Mouse (Mus musculus): ENCODE measurements around the gene Heatr6.

Gene Heatr6

GRCm38 (mm10) chr11:83753581-83754181 is at the start of gene Heatr6:
Heatr6 (plus strand) TSS chr11:83753696.
- peak; percentile 72 for DNase-seq (ENCODE audit: extremely low read depth, low read depth)

- DNase-seq (ENCODE audit: extremely low read depth, low read depth): no peak
Observed at GRCm38 (mm10) chr11:83703705-83704104, 49.8 kb upstream of the Heatr6 start, which contains the start of gene Wfdc17. Wfdc17 (plus strand) TSS chr11:83703991.

- DNase-seq (ENCODE audit: extremely low read depth, low read depth): no peak
Observed at GRCm38 (mm10) chr11:83708715-83709114, 44.8 kb upstream of the Heatr6 start, which contains the start of gene Wfdc18. Wfdc18 (plus strand) TSS chr11:83709015.

- no peak for DNase-seq (ENCODE audit: extremely low read depth, low read depth)
Observed at GRCm38 (mm10) chr11:83709683-83710082, 43.8 kb upstream of the Heatr6 start.

- DNase-seq (ENCODE audit: extremely low read depth, low read depth): no peak
Observed at GRCm38 (mm10) chr11:83712671-83713070, 40.8 kb upstream of the Heatr6 start.

GRCm38 (mm10) chr11:83713925-83714324 is 39.6 kb upstream of the Heatr6 start:
- DNase-seq (ENCODE audit: extremely low read depth, low read depth): peak; percentile 6

- DNase-seq (ENCODE audit: extremely low read depth, low read depth): no peak
Observed at GRCm38 (mm10) chr11:83717042-83717665, 36.3 kb upstream of the Heatr6 start.

GRCm38 (mm10) chr11:83720766-83721165 is 32.7 kb upstream of the Heatr6 start:
- no peak for DNase-seq (ENCODE audit: extremely low read depth, low read depth)

- no peak for DNase-seq (ENCODE audit: extremely low read depth, low read depth)
Observed at GRCm38 (mm10) chr11:83728757-83729432, 24.6 kb upstream of the Heatr6 start.

- no peak for DNase-seq (ENCODE audit: extremely low read depth, low read depth)
Observed at GRCm38 (mm10) chr11:83731116-83731515, 22.4 kb upstream of the Heatr6 start.

GRCm38 (mm10) chr11:83733071-83733640 is 20.3 kb upstream of the Heatr6 start:
- DNase-seq (ENCODE audit: extremely low read depth, low read depth): no peak

- no peak for DNase-seq (ENCODE audit: extremely low read depth, low read depth)
Observed at GRCm38 (mm10) chr11:83734215-83734614, 19.3 kb upstream of the Heatr6 start.

GRCm38 (mm10) chr11:83735881-83736280 is 17.6 kb upstream of the Heatr6 start:
- no peak for DNase-seq (ENCODE audit: extremely low read depth, low read depth)

- no peak for DNase-seq (ENCODE audit: extremely low read depth, low read depth)
Observed at GRCm38 (mm10) chr11:83737109-83737558, 16.4 kb upstream of the Heatr6 start.

GRCm38 (mm10) chr11:83739241-83739640 is 14.3 kb upstream of the Heatr6 start:
- peak; percentile 44 for DNase-seq (ENCODE audit: extremely low read depth, low read depth)

- DNase-seq (ENCODE audit: extremely low read depth, low read depth): no peak
Observed at GRCm38 (mm10) chr11:83740443-83740991, 13.0 kb upstream of the Heatr6 start.

GRCm38 (mm10) chr11:83741841-83742240 is 11.7 kb upstream of the Heatr6 start:
- no peak for DNase-seq (ENCODE audit: extremely low read depth, low read depth)

- DNase-seq (ENCODE audit: extremely low read depth, low read depth): no peak
Observed at GRCm38 (mm10) chr11:83742731-83743355, 10.7 kb upstream of the Heatr6 start.

GRCm38 (mm10) chr11:83743525-83743924 is 10.0 kb upstream of the Heatr6 start:
- no peak for DNase-seq (ENCODE audit: extremely low read depth, low read depth)

- DNase-seq (ENCODE audit: extremely low read depth, low read depth): no peak
Observed at GRCm38 (mm10) chr11:83746152-83746551, 7.3 kb upstream of the Heatr6 start.

- no peak for DNase-seq (ENCODE audit: extremely low read depth, low read depth)
Observed at GRCm38 (mm10) chr11:83746681-83747080, 6.8 kb upstream of the Heatr6 start, which contains the start of gene Wfdc21. Wfdc21 (plus strand) TSS chr11:83746940.

Measured in MEL-GATA-1-ER (cell line).